Mouse (Mus musculus): ENCODE data around the gene H2al1g.
"Not testable (repeated sequence)": the region's sequence is repeated elsewhere in the genome, so short reads cannot be mapped to it uniquely, and the experiment has no call there.

H2al1g gene

DNA sequence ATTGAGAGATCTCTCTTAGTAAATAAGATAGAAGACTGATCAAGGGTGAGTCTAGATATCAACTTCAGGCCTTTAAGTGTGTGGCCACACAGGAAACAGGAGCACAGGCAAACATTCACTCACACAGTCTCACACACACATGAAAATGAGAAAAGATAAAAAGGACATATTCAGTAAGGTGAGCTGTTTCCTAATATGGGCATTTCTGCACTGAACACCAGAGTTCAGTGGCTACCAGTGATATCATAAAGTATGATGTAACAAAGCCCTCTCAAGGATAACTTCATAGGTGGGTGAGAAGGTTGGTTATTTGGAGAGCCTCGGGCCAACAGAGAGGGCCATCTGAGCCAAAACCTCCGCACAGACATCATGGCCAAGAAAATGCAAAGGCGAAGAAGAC is at the start of gene H2al1g:
H2al1g (plus strand) TSS at position 301 of the 400 bp plus-strand sequence.
- TF ChIP-seq GATA4 (IDR thresholded peaks at IDR 0.05; ENCODE audit: insufficient replicate concordance, low read length) = not testable (repeated sequence)

DNA sequence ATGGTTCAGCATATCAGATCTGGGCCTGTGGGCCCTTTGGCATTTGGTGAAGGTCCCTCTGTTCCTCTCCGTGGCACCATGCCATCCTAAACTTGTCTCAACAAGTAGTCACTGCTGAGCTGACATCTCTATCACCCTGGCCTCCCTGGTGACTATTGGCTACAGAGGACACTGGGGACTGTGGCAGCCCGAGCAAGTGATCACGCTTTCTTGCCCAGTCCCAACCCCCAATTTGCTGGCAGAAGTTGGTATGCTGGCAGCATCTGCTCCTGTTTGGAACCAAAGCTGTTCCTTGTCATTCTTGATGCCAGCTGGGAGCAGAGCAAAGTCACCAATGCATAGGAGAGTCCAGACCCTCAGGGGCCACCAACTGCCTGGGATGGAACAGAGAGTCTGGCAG is 49.0 kb upstream of the H2al1g start:
- TF ChIP-seq GATA4 (IDR thresholded peaks at IDR 0.05; ENCODE audit: insufficient replicate concordance, low read length) = no peak

DNA sequence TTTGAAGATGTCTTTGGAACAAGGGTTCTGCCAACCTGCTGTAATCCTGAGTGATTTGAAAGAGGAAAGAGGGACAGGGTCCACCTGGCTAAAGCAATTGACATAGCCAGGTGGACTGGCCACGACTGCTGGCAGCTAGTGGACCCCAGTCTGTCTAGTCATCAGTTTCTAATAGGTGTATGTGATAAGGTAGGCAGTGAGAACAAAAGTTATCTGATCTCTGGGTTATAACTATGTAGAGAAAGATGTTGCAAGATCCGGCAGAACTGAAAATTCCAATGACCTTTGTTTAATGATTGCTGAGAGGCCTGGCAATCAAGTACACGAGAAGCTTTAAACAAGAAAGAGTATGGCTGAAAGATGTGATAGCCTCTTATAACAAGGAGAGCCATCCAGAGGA is 44.9 kb upstream of the H2al1g start:
- TF ChIP-seq GATA4 (IDR thresholded peaks at IDR 0.05; ENCODE audit: insufficient replicate concordance, low read length) = no peak

DNA sequence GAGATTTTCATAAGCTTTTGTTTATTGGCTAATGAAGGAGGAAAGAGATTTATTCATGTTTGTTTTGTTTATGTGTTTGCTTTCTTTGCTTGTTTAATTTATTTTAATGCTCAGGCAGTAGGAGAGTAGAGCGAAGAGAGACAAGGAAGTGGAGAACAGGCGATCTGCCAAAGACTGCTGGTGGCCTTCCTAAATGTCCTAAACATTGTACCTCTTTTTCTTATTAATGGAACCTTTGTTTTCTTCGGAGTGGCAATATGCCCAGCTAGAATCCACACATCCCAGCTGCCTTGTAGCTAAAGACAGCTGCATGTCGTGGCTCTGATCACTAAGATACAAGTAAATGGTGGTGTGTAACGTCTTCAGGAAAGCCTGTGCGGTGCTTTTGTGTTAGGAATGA is 41.0 kb upstream of the H2al1g start:
- TF ChIP-seq GATA4 (IDR thresholded peaks at IDR 0.05; ENCODE audit: insufficient replicate concordance, low read length) = no peak

GRCm38 (mm10) chrX:11280741-11281140 is 37.3 kb upstream of the H2al1g start:
- no peak for TF ChIP-seq GATA4 (IDR thresholded peaks at IDR 0.05; ENCODE audit: insufficient replicate concordance, low read length)

- TF ChIP-seq GATA4 (IDR thresholded peaks at IDR 0.05; ENCODE audit: insufficient replicate concordance, low read length) = no peak
Observed at GRCm38 (mm10) chrX:11288306-11288882, 29.7 kb upstream of the H2al1g start.

GRCm38 (mm10) chrX:11289244-11289643 is 28.8 kb upstream of the H2al1g start:
- no peak for TF ChIP-seq GATA4 (IDR thresholded peaks at IDR 0.05; ENCODE audit: insufficient replicate concordance, low read length)

DNA sequence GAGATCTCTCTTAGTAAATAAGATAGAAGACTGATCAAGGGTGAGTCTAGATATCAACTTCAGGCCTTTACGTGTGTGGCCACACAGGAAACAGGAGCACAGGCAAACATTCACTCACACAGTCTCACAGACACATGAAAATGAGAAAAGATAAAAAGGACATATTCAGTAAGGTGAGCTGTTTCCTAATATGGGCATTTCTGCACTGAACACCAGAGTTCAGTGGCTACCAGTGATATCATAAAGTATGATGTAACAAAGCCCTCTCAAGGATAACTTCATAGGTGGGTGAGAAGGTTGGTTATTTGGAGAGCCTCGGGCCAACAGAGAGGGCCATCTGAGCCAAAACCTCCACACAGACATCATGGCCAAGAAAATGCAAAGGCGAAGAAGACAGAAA is 19.1 kb upstream of the H2al1g start, which contains the start of gene H2al1a:
H2al1a (plus strand) TSS at position 301 of the 400 bp plus-strand sequence.
- TF ChIP-seq GATA4 (IDR thresholded peaks at IDR 0.05; ENCODE audit: insufficient replicate concordance, low read length) = not testable (repeated sequence)

DNA sequence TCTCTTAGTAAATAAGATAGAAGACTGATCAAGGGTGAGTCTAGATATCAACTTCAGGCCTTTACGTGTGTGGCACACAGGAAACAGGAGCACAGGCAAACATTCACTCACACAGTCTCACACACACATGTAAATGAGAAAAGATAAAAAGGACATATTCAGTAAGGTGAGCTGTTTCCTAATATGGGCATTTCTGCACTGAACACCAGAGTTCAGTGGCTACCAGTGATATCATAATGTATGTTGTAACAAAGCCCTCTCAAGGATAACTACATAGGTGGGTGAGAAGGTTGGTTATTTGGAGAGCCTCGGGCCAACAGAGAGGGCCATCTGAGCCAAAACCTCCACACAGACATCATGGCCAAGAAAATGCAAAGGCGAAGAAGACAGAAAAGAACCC is 15.9 kb upstream of the H2al1g start, which contains the start of gene H2al1b:
H2al1b (plus strand) TSS at position 301 of the 400 bp plus-strand sequence.
- not testable (repeated sequence) for TF ChIP-seq GATA4 (IDR thresholded peaks at IDR 0.05; ENCODE audit: insufficient replicate concordance, low read length)

DNA sequence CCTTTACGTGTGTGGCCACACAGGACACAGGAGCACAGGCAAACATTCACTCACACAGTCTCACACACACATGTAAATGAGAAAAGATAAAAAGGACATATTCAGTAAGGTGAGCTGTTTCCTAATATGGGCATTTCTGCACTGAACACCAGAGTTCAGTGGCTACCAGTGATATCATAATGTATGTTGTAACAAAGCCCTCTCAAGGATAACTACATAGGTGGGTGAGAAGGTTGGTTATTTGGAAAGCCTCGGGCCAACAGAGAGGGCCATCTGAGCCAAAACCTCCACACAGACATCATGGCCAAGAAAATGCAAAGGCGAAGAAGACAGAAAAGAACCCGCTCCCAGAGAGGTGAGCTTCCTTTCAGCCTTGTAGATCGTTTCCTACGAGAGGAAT is 12.7 kb upstream of the H2al1g start, which contains the start of gene H2al1c:
H2al1c (plus strand) TSS at position 301 of the 400 bp plus-strand sequence.
- not testable (repeated sequence) for TF ChIP-seq GATA4 (IDR thresholded peaks at IDR 0.05; ENCODE audit: insufficient replicate concordance, low read length)

DNA sequence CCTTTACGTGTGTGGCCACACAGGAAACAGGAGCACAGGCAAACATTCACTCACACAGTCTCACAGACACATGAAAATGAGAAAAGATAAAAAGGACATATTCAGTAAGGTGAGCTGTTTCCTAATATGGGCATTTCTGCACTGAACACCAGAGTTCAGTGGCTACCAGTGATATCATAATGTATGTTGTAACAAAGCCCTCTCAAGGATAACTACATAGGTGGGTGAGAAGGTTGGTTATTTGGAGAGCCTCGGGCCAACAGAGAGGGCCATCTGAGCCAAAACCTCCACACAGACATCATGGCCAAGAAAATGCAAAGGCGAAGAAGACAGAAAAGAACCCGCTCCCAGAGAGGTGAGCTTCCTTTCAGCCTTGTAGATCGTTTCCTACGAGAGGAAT is 9.5 kb upstream of the H2al1g start, which contains the start of gene H2al1d:
H2al1d (plus strand) TSS at position 301 of the 400 bp plus-strand sequence.
- not testable (repeated sequence) for TF ChIP-seq GATA4 (IDR thresholded peaks at IDR 0.05; ENCODE audit: insufficient replicate concordance, low read length)

- TF ChIP-seq GATA4 (IDR thresholded peaks at IDR 0.05; ENCODE audit: insufficient replicate concordance, low read length) = not testable (repeated sequence)
Observed at GRCm38 (mm10) chrX:11311634-11312033, 6.4 kb upstream of the H2al1g start, which contains the start of gene H2al1e. Gene H2al1e (plus strand): TSS chrX:11311934.

- TF ChIP-seq GATA4 (IDR thresholded peaks at IDR 0.05; ENCODE audit: insufficient replicate concordance, low read length) = not testable (repeated sequence)
Observed at GRCm38 (mm10) chrX:11314858-11315257, 3.2 kb upstream of the H2al1g start, which contains the start of gene H2al1f. Gene H2al1f (plus strand): TSS chrX:11315158.

DNA sequence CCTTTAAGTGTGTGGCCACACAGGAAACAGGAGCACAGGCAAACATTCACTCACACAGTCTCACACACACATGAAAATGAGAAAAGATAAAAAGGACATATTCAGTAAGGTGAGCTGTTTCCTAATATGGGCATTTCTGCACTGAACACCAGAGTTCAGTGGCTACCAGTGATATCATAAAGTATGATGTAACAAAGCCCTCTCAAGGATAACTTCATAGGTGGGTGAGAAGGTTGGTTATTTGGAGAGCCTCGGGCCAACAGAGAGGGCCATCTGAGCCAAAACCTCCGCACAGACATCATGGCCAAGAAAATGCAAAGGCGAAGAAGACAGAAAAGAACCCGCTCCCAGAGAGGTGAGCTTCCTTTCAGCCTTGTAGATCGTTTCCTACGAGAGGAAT is 3.1 kb downstream of the H2al1g start, which contains the start of gene H2al1h:
H2al1h (plus strand) TSS at position 301 of the 400 bp plus-strand sequence.
- TF ChIP-seq GATA4 (IDR thresholded peaks at IDR 0.05; ENCODE audit: insufficient replicate concordance, low read length) = not testable (repeated sequence)

DNA sequence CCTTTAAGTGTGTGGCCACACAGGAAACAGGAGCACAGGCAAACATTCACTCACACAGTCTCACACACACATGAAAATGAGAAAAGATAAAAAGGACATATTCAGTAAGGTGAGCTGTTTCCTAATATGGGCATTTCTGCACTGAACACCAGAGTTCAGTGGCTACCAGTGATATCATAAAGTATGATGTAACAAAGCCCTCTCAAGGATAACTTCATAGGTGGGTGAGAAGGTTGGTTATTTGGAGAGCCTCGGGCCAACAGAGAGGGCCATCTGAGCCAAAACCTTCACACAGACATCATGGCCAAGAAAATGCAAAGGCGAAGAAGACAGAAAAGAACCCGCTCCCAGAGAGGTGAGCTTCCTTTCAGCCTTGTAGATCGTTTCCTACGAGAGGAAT is 6.3 kb downstream of the H2al1g start, which contains the start of gene H2al1i:
H2al1i (plus strand) TSS at position 301 of the 400 bp plus-strand sequence.
- TF ChIP-seq GATA4 (IDR thresholded peaks at IDR 0.05; ENCODE audit: insufficient replicate concordance, low read length) = not testable (repeated sequence)

GRCm38 (mm10) chrX:11327522-11327921 is 9.5 kb downstream of the H2al1g start, which contains the start of gene H2al1j:
Gene H2al1j (plus strand): TSS chrX:11327822.
- TF ChIP-seq GATA4 (IDR thresholded peaks at IDR 0.05; ENCODE audit: insufficient replicate concordance, low read length) = not testable (repeated sequence)

Measured in liver, adult (tissue).